Mouse (Mus musculus) CD4-positive naive resting alpha-beta T cell, adult 57 days (primary cell): ENCODE results near the gene Sh3gl1. TPM values are rescaled to one million over a fixed set of nuclear protein-coding genes. Genes with fewer than 3 reads are reported as not detected.

Experiments
- total RNA-seq: library from RNA; stranded (reverse); gene quantifications from one replicate; pipeline ENCODE4 v1.2.4, GENCODE M21; 2023

Gene Sh3gl1
- 129 TPM for total RNA-seq

GRCm38 (mm10) chr17:56036176-56036900, at the start of gene Sh3gl1:
Gene Sh3gl1, minus strand, starts transcription at chr17:56036635.

GRCm38 (mm10) chr17:56078880-56079795, 42.7 kb upstream of the Sh3gl1 start, which contains the start of gene Hdgfl2:
Gene Hdgfl2, plus strand, starts transcription at chr17:56079634.

GRCm38 (mm10) chr17:56074827-56075208, 38.4 kb upstream of the Sh3gl1 start, which contains the start of gene Ubxn6:
Gene Ubxn6, minus strand, starts transcription at chr17:56075028.

GRCm38 (mm10) chr17:56040030-56040856, 3.8 kb upstream of the Sh3gl1 start, which contains the start of gene Chaf1a:
Gene Chaf1a, plus strand, starts transcription at chr17:56040439.

GRCm38 (mm10) chr17:56005415-56006061, 30.9 kb downstream of the Sh3gl1 start, which contains the start of the genes Stap2 and Mpnd:
Gene Stap2, minus strand, starts transcription at chr17:56005584.
Gene Mpnd, plus strand, starts transcription at chr17:56005711.

GRCm38 (mm10) chr17:55986030-55986961, 50.1 kb downstream of the Sh3gl1 start, which contains the start of gene Fsd1:
Gene Fsd1, plus strand, starts transcription at chr17:55986509.

GRCm38 (mm10) chr17:55969966-55970891, 66.2 kb downstream of the Sh3gl1 start, which contains the start of gene Shd:
Gene Shd, plus strand, starts transcription at chr17:55970467.

Other genes starting within 250 kb of the Sh3gl1 start
- gene Zfp119a, start 157.7 kb downstream of the Sh3gl1 start, total RNA-seq = 16.2 TPM
- 23.3 TPM for gene Zfp959, start 144.5 kb downstream of the Sh3gl1 start, total RNA-seq
- 5.2 TPM for gene Zfp119b, start 87.1 kb downstream of the Sh3gl1 start, total RNA-seq
- 0.50 TPM for gene Ebi3, start 84.0 kb downstream of the Sh3gl1 start, total RNA-seq
- gene Yju2, start 77.5 kb downstream of the Sh3gl1 start, total RNA-seq = 46.4 TPM
- gene Shd, start 66.2 kb downstream of the Sh3gl1 start, total RNA-seq = 2.5 TPM
- not detected for gene Fsd1, start 50.1 kb downstream of the Sh3gl1 start, total RNA-seq
- 0.53 TPM for gene Stap2, start 31.1 kb downstream of the Sh3gl1 start, total RNA-seq
- gene Mpnd, start 30.9 kb downstream of the Sh3gl1 start, total RNA-seq = 58.2 TPM
- gene Chaf1a, start 3.8 kb upstream of the Sh3gl1 start, total RNA-seq = 1.4 TPM
- gene Ubxn6, start 38.4 kb upstream of the Sh3gl1 start, total RNA-seq = 74.7 TPM
- gene Hdgfl2, start 43.0 kb upstream of the Sh3gl1 start, total RNA-seq = 124 TPM
- gene Plin4, start 73.2 kb upstream of the Sh3gl1 start, total RNA-seq = not detected
- not detected for gene Plin5, start 81.0 kb upstream of the Sh3gl1 start, total RNA-seq
- not detected for gene Lrg1, start 85.4 kb upstream of the Sh3gl1 start, total RNA-seq
- 0.24 TPM for gene Sema6b, start 103.7 kb upstream of the Sh3gl1 start, total RNA-seq
- 17.3 TPM for gene Tnfaip8l1, start 125.8 kb upstream of the Sh3gl1 start, total RNA-seq
- 50.6 TPM for gene Mydgf, start 147.3 kb upstream of the Sh3gl1 start, total RNA-seq
- gene Dpp9, start 182.3 kb upstream of the Sh3gl1 start, total RNA-seq = 48.0 TPM
- 22.6 TPM for gene Fem1a, start 220.2 kb upstream of the Sh3gl1 start, total RNA-seq
- 10.6 TPM for gene Ticam1, start 240.2 kb upstream of the Sh3gl1 start, total RNA-seq